Mouse (Mus musculus) ES-Bruce4 (cell line): ENCODE measurements around the gene Uvrag.

ENCODE experiments used
- CTCF ChIP-seq: IDR thresholded peaks from one replicate; pipeline ENCODE4 v1.8.1; 2011; ENCODE audit warnings: low read depth, low read length
- EP300 ChIP-seq: IDR thresholded peaks from 2 replicates; pipeline ENCODE4 v1.6.1; 2011; ENCODE audit warnings: low read depth, low read length; ENCODE audit not compliant: insufficient read depth
- POLR2A ChIP-seq: IDR thresholded peaks from one replicate; pipeline ENCODE4 v1.8.1; 2011; ENCODE audit warnings: low read length; ENCODE audit not compliant: insufficient read depth

GRCm38 (mm10) chr7:99120082-99120481 lies 20.9 kb downstream of the Uvrag start:
- TF ChIP-seq CTCF (no peak), POLR2A (no peak), EP300 (no peak)
